Mouse (Mus musculus) lung, adult 2 months (tissue): ENCODE results near the gene Col4a2. TPM values are rescaled to one million over a fixed set of nuclear protein-coding genes. Genes with fewer than 3 reads are reported as not detected.

Source experiments
- DNase-seq: peaks from one replicate; pipeline ENCODE4 v3.0.0; 2022
- H3K4me1 ChIP-seq: fragments of 200-500 bp; 2 replicates; pipeline ENCODE4 v1.6.1; 2011; ENCODE audit warnings: low read length; ENCODE audit not compliant: control insufficient read depth, insufficient read depth
- H3K4me3 ChIP-seq: fragments of 200-500 bp; replicated peaks from 2 replicates; pipeline ENCODE3; 2011; ENCODE audit warnings: low read depth, mild to moderate bottlenecking, control low read depth, low read length; ENCODE audit errors: extremely low read depth
- CTCF ChIP-seq: fragments of 200-500 bp; IDR thresholded peaks from 2 replicates; pipeline ENCODE4 v1.5.1; 2011; ENCODE audit warnings: mild to moderate bottlenecking, low read length, control low read depth; ENCODE audit not compliant: insufficient read depth
- POLR2A ChIP-seq: fragments of 200-500 bp; IDR thresholded peaks from 2 replicates; pipeline ENCODE4 v1.6.1; 2011; ENCODE audit warnings: low read depth, mild to moderate bottlenecking, control low read depth, low read length, borderline replicate concordance; ENCODE audit errors: extremely low read depth
- WGBS: fragments of 180-500 bp; shearing (Covaris S2); methylation state at CpG from one replicate; pipeline ENCODE4 v1.1.7; 2018; 5-methylcytosine and 5-hydroxymethylcytosine counted together
- polyA plus RNA-seq: library from polyadenylated mRNA; depleted of rRNA; stranded (reverse); fragments of >200 nt; gene quantifications from 2 replicates; pipeline ENCODE4 v1.2.3, GENCODE M21; 2012

Col4a2 gene
- polyA plus RNA-seq, 1 experiment, result 237 TPM

- TF ChIP-seq POLR2A, result no peak
- no peak for TF ChIP-seq CTCF
- 36% methylated on average over 11 of the region's 11 CpGs for WGBS
- Histone ChIP-seq H3K4me1 (peaks cover 41% of the 10 kb centered on the region), H3K4me3 (no peak overlapping the region)
- DNase-seq, result no peak
Observed at GRCm38 (mm10) chr8:11348622-11349021, 36.0 kb downstream of the Col4a2 start.

- no peak overlapping the region for H3K4me3 ChIP-seq
- DNase-seq, result peak; percentile 61
- peaks cover 36% of the 10 kb centered on the region for H3K4me1 ChIP-seq
- WGBS, result 55% methylated on average over 6 of the region's 6 CpGs
- no peak for TF ChIP-seq CTCF
- TF ChIP-seq POLR2A, result no peak
Observed at GRCm38 (mm10) chr8:11351355-11351754, 38.8 kb downstream of the Col4a2 start.

GRCm38 (mm10) chr8:11352514-11352913 lies 39.9 kb downstream of the Col4a2 start:
- peaks cover 30% of the 10 kb centered on the region for H3K4me1 ChIP-seq
- H3K4me3 ChIP-seq, result no peak overlapping the region
- TF ChIP-seq POLR2A, result no peak
- TF ChIP-seq CTCF, result no peak
- 62% methylated on average over 11 of the region's 11 CpGs for WGBS
- no peak for DNase-seq

GRCm38 (mm10) chr8:11354800-11355451 lies 42.3 kb downstream of the Col4a2 start:
- TF ChIP-seq POLR2A (no peak), CTCF (peak; percentile 45)
- 84% methylated on average over 8 of the region's 8 CpGs for WGBS
- no peak for DNase-seq
- Histone ChIP-seq H3K4me1 (peaks cover 18% of the 10 kb centered on the region), H3K4me3 (no peak overlapping the region)

- Histone ChIP-seq H3K4me3 (no peak overlapping the region), H3K4me1 (peaks cover 13% of the 10 kb centered on the region)
- WGBS, result 86% methylated on average over 3 of the region's 3 CpGs
- TF ChIP-seq POLR2A (no peak), CTCF (no peak)
- DNase-seq, result no peak
Observed at GRCm38 (mm10) chr8:11355900-11356299, 43.3 kb downstream of the Col4a2 start.

GRCm38 (mm10) chr8:11356776-11357175 lies 44.2 kb downstream of the Col4a2 start:
- 36% methylated on average over 8 of the region's 8 CpGs for WGBS
- Histone ChIP-seq H3K4me3 (no peak overlapping the region), H3K4me1 (peaks cover 13% of the 10 kb centered on the region)
- DNase-seq, result no peak
- TF ChIP-seq CTCF, result no peak
- no peak for TF ChIP-seq POLR2A

- no peak for DNase-seq
- TF ChIP-seq POLR2A (no peak), CTCF (no peak)
- WGBS, result 52% methylated on average over 7 of the region's 7 CpGs
- Histone ChIP-seq H3K4me3 (no peak overlapping the region), H3K4me1 (peaks cover 19% of the 10 kb centered on the region)
Observed at GRCm38 (mm10) chr8:11357921-11358436, 45.4 kb downstream of the Col4a2 start.

GRCm38 (mm10) chr8:11359846-11360245 lies 47.2 kb downstream of the Col4a2 start:
- no peak for DNase-seq
- TF ChIP-seq POLR2A, result no peak
- no peak for TF ChIP-seq CTCF
- H3K4me3 ChIP-seq, result no peak overlapping the region
- WGBS, result 88% methylated on average over 5 of the region's 5 CpGs
- H3K4me1 ChIP-seq, result peaks cover 14% of the 10 kb centered on the region

- H3K4me1 ChIP-seq, result peaks cover 16% of the 10 kb centered on the region
Observed at GRCm38 (mm10) chr8:11361546-11362277, 49.1 kb downstream of the Col4a2 start.

More at GRCm38 (mm10) chr8:11361546-11362277, 49.1 kb downstream of the Col4a2 start:
- 59% methylated on average over 9 of the region's 9 CpGs for WGBS
- no peak for TF ChIP-seq CTCF
- no peak for TF ChIP-seq POLR2A
- no peak overlapping the region for H3K4me3 ChIP-seq
- DNase-seq, result no peak
